Mouse (Mus musculus) layer of hippocampus, adult 8-10 months (tissue): ENCODE data around the gene Gm6401. TPM values are rescaled to one million over a fixed set of nuclear protein-coding genes. Genes with fewer than 3 reads are reported as not detected.
"Not testable (repeated sequence)": the region's sequence is repeated elsewhere in the genome, so short reads cannot be mapped to it uniquely, and the experiment has no call there.

Source experiments
- DNase-seq, 2 experiments: peaks; one replicate each; pipeline ENCODE4 v3.0.0; 2022; ENCODE audit warnings: low spot score in 2 of 2
- total RNA-seq, 4 experiments: library from RNA; stranded (reverse); gene quantifications; 2 replicates each; pipeline ENCODE4 v1.2.4; 2022

The Gm6401 gene
- not detected for total RNA-seq

GRCm38 (mm10) chr14:41967827-41968226 lies at the start of gene Gm6401:
Gene Gm6401 (minus strand): TSS chr14:41967927.
- DNase-seq: not testable (repeated sequence)

- DNase-seq: not testable (repeated sequence)
These were observed 15.5 kb upstream of the Gm6401 start, which contains the start of gene Gm3543 for GRCm38 (mm10) chr14:41983225-41983624. Gene Gm3543 (minus strand): TSS chr14:41983325.

GRCm38 (mm10) chr14:41968596-41968995 lies 869 bp upstream of the Gm6401 start:
- DNase-seq: not testable (repeated sequence)

- not testable (repeated sequence) for DNase-seq
These were observed 3.6 kb downstream of the Gm6401 start for GRCm38 (mm10) chr14:41964095-41964494.

- not testable (repeated sequence) for DNase-seq
These were observed 24.0 kb downstream of the Gm6401 start, which contains the start of gene 1700024B05Rik for GRCm38 (mm10) chr14:41943695-41944094. Gene 1700024B05Rik (plus strand): TSS chr14:41943995.

GRCm38 (mm10) chr14:41924649-41925048 lies 43.1 kb downstream of the Gm6401 start, which contains the start of gene 1700049E17Rik1:
Gene 1700049E17Rik1 (plus strand): TSS chr14:41924949.
- DNase-seq: not testable (repeated sequence)

Other genes with a start within 250 kb of the Gm6401 start
- gene Gm7929, start 217.3 kb downstream of the Gm6401 start, total RNA-seq: not detected
- not detected for gene Gm47189, start 195.5 kb downstream of the Gm6401 start, total RNA-seq
- not detected for gene Gm7980, start 60.6 kb downstream of the Gm6401 start, total RNA-seq
- gene 1700049E17Rik1, start 43.0 kb downstream of the Gm6401 start, total RNA-seq: not detected
- gene 1700024B05Rik, start 23.9 kb downstream of the Gm6401 start, total RNA-seq: not detected
- 1 to 10 TPM in 2 of 4 experiments, under 1 TPM in 2; 0.72 to 2.7 (median 1.2) TPM for gene Gm3543, start 15.4 kb upstream of the Gm6401 start, total RNA-seq
- gene Gm7951, start 149.4 kb upstream of the Gm6401 start, total RNA-seq: not detected
- not detected for gene Gm17027, start 194.7 kb upstream of the Gm6401 start, total RNA-seq
- 1 to 10 TPM; 1.1 to 2.7 (median 2.2) TPM for gene Gm3573, start 222.9 kb upstream of the Gm6401 start, total RNA-seq